Mouse (Mus musculus): ENCODE measurements around the gene Slc9a1. TPM values are rescaled to one million over a fixed set of nuclear protein-coding genes. Genes with fewer than 3 reads are reported as not detected.

Slc9a1 gene
- polyA plus RNA-seq, 1 experiment from 2014 or later, result 7.2 TPM

DNA sequence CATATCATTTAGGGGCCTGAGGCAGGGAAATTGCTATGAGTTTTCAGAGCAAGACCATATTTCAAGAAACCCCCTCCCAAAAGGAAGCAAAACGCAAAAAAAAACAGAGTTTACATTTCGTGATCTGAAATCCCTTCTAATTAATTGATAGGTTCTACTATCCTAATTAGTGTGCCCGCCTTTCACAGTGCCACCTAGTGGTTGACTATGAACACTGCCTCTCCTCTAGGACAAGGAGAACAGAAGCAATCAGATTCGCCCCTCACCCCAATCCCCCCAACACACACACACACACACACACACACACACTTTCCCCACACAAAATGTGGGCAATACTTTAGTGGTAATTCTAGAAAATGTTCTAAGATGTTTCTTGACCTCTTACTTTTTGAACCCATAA lies 25.4 kb upstream of the Slc9a1 start:
- 5% methylated on average over 4 of the region's 4 CpGs for WGBS
- no peak for ATAC-seq (replicated peaks; ENCODE audit: extremely low read depth, insufficient read depth, low FRiP score)
- H3K4me3 ChIP-seq (ENCODE audit: low read length), result no peak overlapping the region
- H3K4me2 ChIP-seq (ENCODE audit: low read depth, low read length), result no peak overlapping the region
- no peak overlapping the region for H3K27ac ChIP-seq (ENCODE audit: low read length)
- H3K36me3 ChIP-seq (ENCODE audit: control insufficient read depth, insufficient read depth), result no peaks in the 10 kb centered on the region
- H3K9ac ChIP-seq (ENCODE audit: low read length), result no peak overlapping the region
- 0 out of 2 replicates have a peak, but pooled peaks cover 2% of the 10 kb centered on the region for H3K9me3 ChIP-seq (replicated peaks; ENCODE audit: control insufficient read depth, low read length)
- no peaks in the 10 kb centered on the region for H3K4me1 ChIP-seq (ENCODE audit: control insufficient read depth, insufficient read depth, low read length)
- peaks cover 2% of the 10 kb centered on the region; the same call in 1 of the 2 replicates for H3K27me3 ChIP-seq (ENCODE audit: control insufficient read depth, insufficient read depth, low read length)

DNA sequence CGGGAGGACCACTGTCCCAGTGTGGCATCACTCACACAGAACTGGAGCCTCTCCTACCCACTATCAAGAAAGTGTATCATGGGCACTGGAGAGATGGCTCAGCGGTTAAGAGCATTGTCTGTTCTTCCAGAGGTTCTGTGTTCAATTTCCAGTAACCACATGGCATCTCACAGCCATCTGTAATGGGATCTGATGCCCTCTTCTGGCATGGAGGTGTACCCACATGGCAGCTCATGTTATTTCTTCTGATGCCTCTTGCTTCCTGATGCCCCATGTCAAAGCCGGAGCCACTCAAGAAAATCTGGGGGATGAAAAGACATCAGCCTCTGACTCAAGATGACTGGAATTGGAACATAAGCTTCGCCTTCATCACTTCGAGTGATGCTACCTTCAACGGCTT lies 23.8 kb upstream of the Slc9a1 start:
- WGBS, result 83% methylated on average over 6 of the region's 6 CpGs
- H3K27me3 ChIP-seq (ENCODE audit: control insufficient read depth, insufficient read depth, low read length), result peaks cover 2% of the 10 kb centered on the region; the same call in 1 of the 2 replicates
- 0 out of 2 replicates have a peak, but pooled peaks cover 2% of the 10 kb centered on the region for H3K9me3 ChIP-seq (replicated peaks; ENCODE audit: control insufficient read depth, low read length)
- H3K27ac ChIP-seq (ENCODE audit: low read length), result no peak overlapping the region
- no peak for ATAC-seq (replicated peaks; ENCODE audit: extremely low read depth, insufficient read depth, low FRiP score)
- no peak overlapping the region for H3K9ac ChIP-seq (ENCODE audit: low read length)
- no peaks in the 10 kb centered on the region for H3K36me3 ChIP-seq (ENCODE audit: control insufficient read depth, insufficient read depth)
- H3K4me1 ChIP-seq (ENCODE audit: control insufficient read depth, insufficient read depth, low read length), result no peaks in the 10 kb centered on the region
- no peak overlapping the region for H3K4me2 ChIP-seq (ENCODE audit: low read depth, low read length)
- no peak overlapping the region for H3K4me3 ChIP-seq (ENCODE audit: low read length)

DNA sequence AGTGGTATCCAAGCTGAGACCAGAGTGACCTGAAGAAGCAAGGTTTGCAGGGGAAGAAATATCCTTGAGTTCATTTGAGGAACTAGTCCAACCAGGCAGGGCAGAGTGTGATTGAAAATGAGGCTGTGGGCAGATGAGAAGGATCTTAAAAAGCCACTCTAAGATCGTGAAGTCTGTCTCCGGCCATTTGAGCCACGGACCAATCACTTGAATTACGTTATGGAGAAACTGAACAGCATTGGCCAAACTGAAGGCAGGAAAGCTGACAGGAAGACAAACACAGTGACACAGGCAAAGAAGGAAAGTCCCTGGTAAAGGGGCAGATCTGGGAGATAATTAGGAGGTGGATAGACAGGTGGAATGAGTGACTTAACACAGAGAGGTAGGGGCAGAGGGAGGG lies 22.9 kb upstream of the Slc9a1 start:
- peaks cover 2% of the 10 kb centered on the region; the same call in 1 of the 2 replicates for H3K27me3 ChIP-seq (ENCODE audit: control insufficient read depth, insufficient read depth, low read length)
- H3K4me2 ChIP-seq (ENCODE audit: low read depth, low read length), result no peak overlapping the region
- no peak overlapping the region for H3K4me3 ChIP-seq (ENCODE audit: low read length)
- H3K9me3 ChIP-seq (replicated peaks; ENCODE audit: control insufficient read depth, low read length), result 0 out of 2 replicates have a peak, but pooled peaks cover 2% of the 10 kb centered on the region
- no peak overlapping the region for H3K27ac ChIP-seq (ENCODE audit: low read length)
- ATAC-seq (replicated peaks; ENCODE audit: extremely low read depth, insufficient read depth, low FRiP score), result no peak
- 51% methylated on average over 4 of the region's 4 CpGs for WGBS
- no peaks in the 10 kb centered on the region for H3K36me3 ChIP-seq (ENCODE audit: control insufficient read depth, insufficient read depth)
- H3K9ac ChIP-seq (ENCODE audit: low read length), result no peak overlapping the region
- no peaks in the 10 kb centered on the region for H3K4me1 ChIP-seq (ENCODE audit: control insufficient read depth, insufficient read depth, low read length)

DNA sequence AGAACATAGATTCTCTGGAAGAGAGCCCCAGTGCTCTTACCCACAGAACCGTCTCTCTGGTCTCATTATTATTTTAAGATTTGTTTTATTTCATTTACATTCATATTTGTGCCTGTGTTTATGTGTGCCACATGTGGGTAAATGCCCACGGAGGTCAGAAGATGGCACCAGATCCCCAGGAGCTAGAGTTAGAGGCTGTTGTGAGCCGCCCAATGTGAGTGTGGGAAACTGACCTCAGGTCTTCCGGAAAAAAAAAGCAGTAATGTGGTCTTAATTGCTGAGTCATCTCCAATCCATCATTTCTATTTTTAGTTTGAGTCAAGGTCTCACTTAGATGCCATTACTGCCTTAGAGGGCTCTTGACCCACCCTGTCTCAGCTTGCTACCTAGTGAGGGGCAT lies 21.9 kb upstream of the Slc9a1 start:
- 67% methylated on average over 4 of the region's 4 CpGs for WGBS
- H3K4me3 ChIP-seq (ENCODE audit: low read length), result no peak overlapping the region
- H3K9me3 ChIP-seq (replicated peaks; ENCODE audit: control insufficient read depth, low read length), result 0 out of 2 replicates have a peak, but pooled peaks cover 2% of the 10 kb centered on the region
- H3K27me3 ChIP-seq (ENCODE audit: control insufficient read depth, insufficient read depth, low read length), result peaks cover 2% of the 10 kb centered on the region; the same call in 1 of the 2 replicates
- no peak for ATAC-seq (replicated peaks; ENCODE audit: extremely low read depth, insufficient read depth, low FRiP score)
- no peaks in the 10 kb centered on the region for H3K4me1 ChIP-seq (ENCODE audit: control insufficient read depth, insufficient read depth, low read length)
- no peak overlapping the region for H3K9ac ChIP-seq (ENCODE audit: low read length)
- no peaks in the 10 kb centered on the region for H3K36me3 ChIP-seq (ENCODE audit: control insufficient read depth, insufficient read depth)
- no peak overlapping the region for H3K27ac ChIP-seq (ENCODE audit: low read length)
- no peak overlapping the region for H3K4me2 ChIP-seq (ENCODE audit: low read depth, low read length)

DNA sequence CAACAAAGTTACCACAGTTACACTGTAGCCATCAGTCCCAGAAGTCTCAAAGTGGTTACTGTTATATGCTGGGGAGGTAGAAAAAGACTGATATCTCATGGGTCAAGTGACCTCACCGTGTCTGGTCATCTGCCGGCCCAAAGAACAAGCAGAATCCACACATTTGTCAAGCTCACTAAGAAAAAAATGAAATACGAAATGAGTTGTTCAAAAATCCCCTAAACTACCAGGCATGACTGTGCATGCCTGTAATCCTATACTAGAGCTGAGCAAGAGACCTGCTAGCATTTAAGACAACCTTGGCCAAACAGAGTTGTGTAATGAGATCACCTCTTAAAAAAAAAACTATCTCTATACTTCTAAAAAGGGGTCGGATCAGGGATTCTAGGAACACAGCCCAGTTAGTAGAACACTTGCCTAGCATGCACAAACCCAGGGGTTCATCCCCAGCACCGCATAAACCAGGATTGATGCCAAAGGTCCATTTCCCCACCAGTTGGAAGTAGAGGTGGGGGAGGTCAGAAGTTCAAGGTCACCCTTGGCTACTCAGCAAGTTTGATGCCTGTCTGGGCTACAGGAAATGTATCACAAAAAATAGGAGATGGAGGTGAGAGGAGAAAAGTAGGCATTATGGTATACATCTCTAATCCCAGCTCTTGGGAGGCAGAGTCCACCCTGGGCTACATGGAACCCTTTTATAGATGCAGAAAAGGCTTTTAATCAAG lies 21.3 kb upstream of the Slc9a1 start:
- H3K36me3 ChIP-seq (ENCODE audit: control insufficient read depth, insufficient read depth), result no peaks in the 10 kb centered on the region
- no peak overlapping the region for H3K4me2 ChIP-seq (ENCODE audit: low read depth, low read length)
- H3K9me3 ChIP-seq (replicated peaks; ENCODE audit: control insufficient read depth, low read length), result 0 out of 2 replicates have a peak, but pooled peaks cover 2% of the 10 kb centered on the region
- WGBS, result 79% methylated on average over 5 of the region's 5 CpGs
- no peak; the same call in 1 of the 2 replicates for ATAC-seq (replicated peaks; ENCODE audit: extremely low read depth, insufficient read depth, low FRiP score)
- no peaks in the 10 kb centered on the region for H3K4me1 ChIP-seq (ENCODE audit: control insufficient read depth, insufficient read depth, low read length)
- no peak overlapping the region for H3K27ac ChIP-seq (ENCODE audit: low read length)
- no peak overlapping the region for H3K4me3 ChIP-seq (ENCODE audit: low read length)
- H3K9ac ChIP-seq (ENCODE audit: low read length), result no peak overlapping the region
- H3K27me3 ChIP-seq (ENCODE audit: control insufficient read depth, insufficient read depth, low read length), result no peaks in the 10 kb centered on the region

DNA sequence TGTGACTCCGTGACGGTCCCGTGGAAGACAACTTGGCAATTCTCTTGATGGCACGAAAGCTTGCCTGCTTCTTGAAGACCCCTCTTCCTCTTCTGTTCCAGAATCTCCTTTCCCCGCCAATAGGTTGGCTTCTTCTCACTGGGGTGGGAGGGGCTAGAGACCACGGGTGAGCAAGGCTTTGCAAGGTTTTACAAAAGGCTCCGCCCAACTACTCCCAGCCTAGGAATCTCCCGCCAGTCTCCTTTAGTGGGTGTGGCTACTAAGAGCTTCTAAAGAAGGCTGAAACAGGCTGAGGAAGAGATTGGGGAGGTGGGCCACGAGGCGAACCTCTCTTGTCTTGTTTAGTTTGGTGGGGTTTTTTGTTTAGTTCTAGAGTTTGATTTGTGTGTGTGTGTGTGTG lies 16.7 kb upstream of the Slc9a1 start:
- no peak overlapping the region for H3K4me2 ChIP-seq (ENCODE audit: low read depth, low read length)
- H3K36me3 ChIP-seq (ENCODE audit: control insufficient read depth, insufficient read depth), result no peaks in the 10 kb centered on the region
- WGBS, result 62% methylated on average over 10 of the region's 10 CpGs
- ATAC-seq (replicated peaks; ENCODE audit: extremely low read depth, insufficient read depth, low FRiP score), result no peak
- no peak overlapping the region for H3K9ac ChIP-seq (ENCODE audit: low read length)
- no peaks in the 10 kb centered on the region for H3K9me3 ChIP-seq (replicated peaks; ENCODE audit: control insufficient read depth, low read length)
- H3K27ac ChIP-seq (ENCODE audit: low read length), result no peak overlapping the region
- no peak overlapping the region for H3K4me3 ChIP-seq (ENCODE audit: low read length)
- H3K27me3 ChIP-seq (ENCODE audit: control insufficient read depth, insufficient read depth, low read length), result no peaks in the 10 kb centered on the region
- no peaks in the 10 kb centered on the region for H3K4me1 ChIP-seq (ENCODE audit: control insufficient read depth, insufficient read depth, low read length)

DNA sequence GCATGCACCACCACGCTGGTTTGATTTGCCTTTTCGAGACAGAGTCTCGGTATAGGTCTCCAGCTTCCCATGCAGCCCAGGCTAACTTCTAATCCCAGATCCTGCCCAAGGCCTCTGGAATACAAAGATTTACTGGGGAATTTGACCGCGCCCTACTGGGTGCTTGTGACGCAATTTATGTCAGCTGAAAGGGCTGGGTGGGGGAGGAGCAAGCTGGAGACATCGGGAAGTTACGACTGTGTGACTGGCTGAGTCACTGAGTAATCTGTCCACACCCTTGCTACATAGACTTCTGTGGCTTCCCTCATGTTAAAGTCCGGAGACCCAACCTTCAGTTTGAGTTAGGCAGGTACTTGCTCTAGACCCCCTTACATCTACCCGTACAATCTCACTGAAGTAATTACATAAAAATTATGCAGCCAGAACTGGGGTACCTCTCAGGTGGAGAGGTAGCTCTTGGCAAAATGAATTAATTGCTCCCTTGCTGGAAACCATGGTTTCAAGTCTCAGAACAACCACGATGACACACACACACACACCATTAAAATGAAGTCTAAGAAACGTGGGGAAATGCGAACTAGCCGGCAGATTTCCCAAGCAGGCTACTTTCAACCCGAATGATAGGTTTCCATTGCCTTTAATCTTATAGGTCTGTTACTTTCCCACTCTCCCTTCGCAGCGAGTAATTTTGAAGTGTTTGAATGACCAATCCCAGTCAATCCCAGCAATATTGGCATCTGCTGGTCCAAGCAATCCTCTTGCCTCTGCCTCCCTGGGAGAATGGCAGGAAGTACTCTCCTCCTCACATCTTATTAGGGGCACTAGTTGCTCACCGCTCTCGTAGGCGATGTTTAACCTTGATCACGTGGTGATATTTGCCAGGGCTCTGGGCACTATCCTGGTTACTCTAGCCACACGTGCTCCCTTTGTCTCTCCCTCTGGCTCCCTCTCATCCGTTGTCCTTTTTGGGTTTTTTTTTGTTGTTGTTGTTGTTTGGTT lies 15.8 kb upstream of the Slc9a1 start, which contains the start of gene Wdtc1:
Gene Wdtc1 (minus strand): TSS at position 115 of the 999 bp plus-strand sequence.
- H3K9ac ChIP-seq (ENCODE audit: low read length), result no peak within 1 kb of the TSS
- no peaks in the 10 kb centered on the region for H3K4me1 ChIP-seq (ENCODE audit: control insufficient read depth, insufficient read depth, low read length)
- H3K27me3 ChIP-seq (ENCODE audit: control insufficient read depth, insufficient read depth, low read length), result no peaks in the 10 kb centered on the region
- no peaks in the 10 kb centered on the region for H3K9me3 ChIP-seq (replicated peaks; ENCODE audit: control insufficient read depth, low read length)
- H3K27ac ChIP-seq (ENCODE audit: low read length), result no peak within 1 kb of the TSS
- no peak for ATAC-seq (replicated peaks; ENCODE audit: extremely low read depth, insufficient read depth, low FRiP score)
- 82% methylated on average over 23 of the region's 23 CpGs for WGBS
- H3K4me2 ChIP-seq (ENCODE audit: low read depth, low read length), result no peak within 1 kb of the TSS
- no peak within 1 kb of the TSS for H3K4me3 ChIP-seq (ENCODE audit: low read length)
- no peaks in the 10 kb centered on the region for H3K36me3 ChIP-seq (ENCODE audit: control insufficient read depth, insufficient read depth)

DNA sequence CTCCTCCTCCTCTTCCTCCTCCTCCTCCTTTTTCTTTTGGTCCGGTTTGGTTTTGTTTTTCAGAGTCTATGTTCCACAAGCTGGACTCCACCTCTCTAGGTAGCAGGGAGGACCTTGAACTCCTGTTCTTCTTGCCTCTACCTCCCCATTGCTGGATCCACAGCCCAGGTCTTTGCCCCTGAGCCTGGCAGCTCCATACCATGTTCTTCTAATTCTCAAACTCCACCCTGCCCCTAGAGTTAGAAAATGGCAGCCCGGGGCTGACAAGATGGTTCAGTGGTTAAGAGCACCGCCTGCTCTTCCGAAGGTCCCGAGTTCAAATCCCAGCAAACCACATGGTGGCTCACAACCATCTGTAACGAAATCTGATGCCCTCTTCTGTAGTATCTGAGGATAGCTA lies 14.9 kb upstream of the Slc9a1 start:
- no peak overlapping the region for H3K9ac ChIP-seq (ENCODE audit: low read length)
- H3K27ac ChIP-seq (ENCODE audit: low read length), result no peak overlapping the region
- 90% methylated on average over 6 of the region's 6 CpGs for WGBS
- no peaks in the 10 kb centered on the region for H3K4me1 ChIP-seq (ENCODE audit: control insufficient read depth, insufficient read depth, low read length)
- ATAC-seq (replicated peaks; ENCODE audit: extremely low read depth, insufficient read depth, low FRiP score), result no peak
- H3K4me3 ChIP-seq (ENCODE audit: low read length), result no peak overlapping the region
- H3K9me3 ChIP-seq (replicated peaks; ENCODE audit: control insufficient read depth, low read length), result no peaks in the 10 kb centered on the region
- no peak overlapping the region for H3K4me2 ChIP-seq (ENCODE audit: low read depth, low read length)
- H3K36me3 ChIP-seq (ENCODE audit: control insufficient read depth, insufficient read depth), result no peaks in the 10 kb centered on the region
- no peaks in the 10 kb centered on the region for H3K27me3 ChIP-seq (ENCODE audit: control insufficient read depth, insufficient read depth, low read length)
